Mouse (Mus musculus): ENCODE measurements around the gene Naa60.

The Naa60 gene

GRCm38 (mm10) chr16:3859254-3859653, 12.9 kb upstream of the Naa60 start:
- no peak for TF ChIP-seq GATA4 (IDR thresholded peaks at IDR 0.05; ENCODE audit: insufficient replicate concordance, low read length)

- TF ChIP-seq GATA4 (IDR thresholded peaks at IDR 0.05; ENCODE audit: insufficient replicate concordance, low read length) = no peak
These were observed 360 bp upstream of the Naa60 start for GRCm38 (mm10) chr16:3871815-3872214.

DNA sequence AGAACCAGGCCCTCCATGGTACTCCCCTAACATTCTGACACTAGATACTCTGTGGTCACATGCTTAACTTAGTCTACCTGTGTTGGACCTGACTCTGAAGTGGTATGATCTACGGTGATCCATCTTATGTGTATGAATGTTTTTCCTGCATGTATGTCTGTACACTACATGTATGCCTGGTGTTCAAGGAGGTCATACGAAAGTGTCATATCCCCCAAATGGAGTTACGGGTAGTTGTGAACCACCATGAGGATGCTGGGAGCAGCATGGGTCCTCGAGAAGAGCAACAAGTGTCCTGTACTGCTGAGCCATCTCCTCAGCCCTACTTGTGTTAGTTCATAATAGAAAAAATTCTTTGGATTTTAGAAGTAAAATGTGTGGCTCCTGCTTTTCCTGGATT, 4.2 kb downstream of the Naa60 start:
- no peak for TF ChIP-seq GATA4 (IDR thresholded peaks at IDR 0.05; ENCODE audit: insufficient replicate concordance, low read length)

DNA sequence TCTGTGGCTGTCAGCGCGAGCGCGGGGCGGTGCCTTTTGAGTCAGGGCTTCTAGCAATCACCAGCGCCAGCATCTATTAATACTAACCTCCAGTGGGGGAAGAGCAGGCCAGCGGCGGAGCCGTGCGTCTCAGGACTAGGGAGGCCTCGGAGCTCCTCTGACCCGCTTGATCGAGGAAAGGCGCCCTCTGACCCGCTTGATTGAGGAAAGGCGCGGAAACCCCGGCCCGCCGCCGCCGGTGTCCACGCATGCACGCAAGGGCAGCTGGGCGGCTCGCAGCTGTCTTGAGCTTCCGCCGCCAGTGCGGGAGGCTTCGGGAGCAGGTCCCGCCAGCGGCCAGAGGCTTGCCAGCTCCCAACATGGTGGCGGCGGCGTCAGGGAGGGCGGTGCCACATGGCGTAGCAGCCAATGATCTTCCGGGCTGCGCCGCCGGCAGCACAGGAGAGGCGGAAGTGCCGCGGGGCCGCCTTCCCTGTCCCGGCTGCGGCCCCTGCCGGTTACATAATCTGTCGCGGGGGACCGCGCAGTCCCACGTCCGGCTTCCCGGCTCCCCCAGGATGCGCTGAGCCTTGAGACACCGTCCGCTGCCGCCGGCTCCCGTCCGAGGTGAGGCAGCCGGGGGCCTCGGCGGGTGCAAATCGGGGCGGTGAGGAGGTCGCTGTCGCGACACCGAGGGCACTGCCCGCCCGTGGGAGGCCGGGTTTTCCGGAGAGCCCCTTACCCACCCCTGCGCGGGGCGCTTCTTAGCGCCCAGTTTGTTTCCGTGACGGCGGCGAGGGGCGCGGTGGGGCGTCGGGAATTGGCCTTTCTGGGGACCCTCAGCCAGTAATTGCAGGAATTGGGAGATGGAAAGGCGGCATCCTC, 12.3 kb downstream of the Naa60 start, which contains the start of the genes Zfp597 and Gm20695:
Gene Zfp597, minus strand, starts transcription at position 361 of the 864 bp plus-strand sequence.
Gene Gm20695, plus strand, starts transcription at position 448 of the 864 bp plus-strand sequence.
- TF ChIP-seq GATA4 (IDR thresholded peaks at IDR 0.05; ENCODE audit: insufficient replicate concordance, low read length) = peak; percentile 65; the same call in 1 of the 2 replicates

DNA sequence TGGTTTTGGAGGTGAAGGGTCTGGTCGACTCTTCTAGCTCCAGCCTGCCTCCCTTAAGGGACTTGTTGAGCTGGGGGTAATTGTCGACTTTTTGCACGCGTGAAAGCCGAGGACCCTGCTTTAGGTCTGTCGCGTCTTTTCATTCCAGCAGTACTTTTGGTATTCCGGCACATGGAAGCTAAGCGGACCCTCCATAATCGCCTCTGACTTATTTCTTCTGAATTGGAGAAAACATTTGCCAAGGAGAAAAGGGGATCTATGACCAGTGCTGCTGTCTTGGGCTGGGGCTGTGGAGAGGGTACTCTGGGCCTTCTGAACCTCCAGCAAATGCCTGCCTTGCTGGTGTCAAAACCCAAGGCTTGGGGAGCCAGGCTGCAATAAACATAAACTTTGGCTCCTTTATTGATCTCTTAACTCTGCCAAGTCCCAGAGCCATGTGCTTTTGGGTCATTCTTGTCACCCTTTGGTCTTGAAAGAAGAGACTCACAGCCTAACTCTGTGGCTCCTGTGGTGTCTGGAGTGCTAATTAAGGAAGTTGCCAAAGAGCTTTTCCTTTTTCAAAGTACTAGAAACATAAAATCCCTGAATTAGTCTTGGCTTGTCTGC, 13.0 kb downstream of the Naa60 start:
- no peak for TF ChIP-seq GATA4 (IDR thresholded peaks at IDR 0.05; ENCODE audit: insufficient replicate concordance, low read length)

DNA sequence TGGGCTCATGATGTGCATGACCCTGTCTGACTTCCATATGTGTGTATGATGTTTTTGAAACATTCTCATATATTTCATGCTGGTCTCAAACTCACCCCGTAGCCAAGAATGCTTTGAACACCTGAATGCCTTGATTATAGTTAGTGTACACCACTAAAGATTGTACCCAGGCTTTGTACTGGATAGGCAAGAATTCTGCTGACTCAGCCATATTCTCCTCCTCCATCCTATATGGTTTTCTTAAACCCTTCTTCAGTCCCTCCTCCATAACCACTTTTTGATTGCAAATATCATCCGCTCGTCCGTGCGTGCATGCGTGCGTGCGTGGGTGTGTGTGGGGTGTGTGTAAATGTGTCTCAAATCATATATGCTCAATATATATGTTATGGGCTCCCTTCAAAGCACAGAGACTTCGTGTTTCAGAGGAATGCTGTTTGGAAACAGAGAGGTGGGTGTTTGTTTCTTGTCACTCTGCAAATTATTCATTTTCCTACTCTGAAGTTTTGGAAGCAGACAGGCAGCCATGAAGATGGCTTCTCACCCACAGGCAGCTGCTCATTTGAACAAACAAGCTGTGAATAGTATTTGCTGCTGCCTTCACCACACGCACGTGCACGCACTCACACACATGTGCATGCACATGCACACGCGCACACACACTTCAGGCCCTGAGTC, 19.6 kb downstream of the Naa60 start:
- no peak for TF ChIP-seq GATA4 (IDR thresholded peaks at IDR 0.05; ENCODE audit: insufficient replicate concordance, low read length)

- TF ChIP-seq GATA4 (IDR thresholded peaks at IDR 0.05; ENCODE audit: insufficient replicate concordance, low read length) = no peak
These were observed 21.6 kb downstream of the Naa60 start for GRCm38 (mm10) chr16:3893739-3894138.

- TF ChIP-seq GATA4 (IDR thresholded peaks at IDR 0.05; ENCODE audit: insufficient replicate concordance, low read length) = peak; percentile 61; the same call in 1 of the 2 replicates
These were observed 23.1 kb downstream of the Naa60 start for GRCm38 (mm10) chr16:3895173-3895792.

- no peak for TF ChIP-seq GATA4 (IDR thresholded peaks at IDR 0.05; ENCODE audit: insufficient replicate concordance, low read length)
These were observed 23.9 kb downstream of the Naa60 start for GRCm38 (mm10) chr16:3896046-3896445.

- no peak for TF ChIP-seq GATA4 (IDR thresholded peaks at IDR 0.05; ENCODE audit: insufficient replicate concordance, low read length)
These were observed 24.4 kb downstream of the Naa60 start for GRCm38 (mm10) chr16:3896553-3896952.

GRCm38 (mm10) chr16:3907471-3907870, 35.3 kb downstream of the Naa60 start:
- TF ChIP-seq GATA4 (IDR thresholded peaks at IDR 0.05; ENCODE audit: insufficient replicate concordance, low read length) = no peak

GRCm38 (mm10) chr16:3908537-3909111, 36.4 kb downstream of the Naa60 start, which contains the start of the genes 1700037C18Rik and Cluap1:
Gene 1700037C18Rik (minus strand): TSS chr16:3908689.
Gene Cluap1 (plus strand): TSS chr16:3908801.
- TF ChIP-seq GATA4 (IDR thresholded peaks at IDR 0.05; ENCODE audit: insufficient replicate concordance, low read length) = no peak

- no peak for TF ChIP-seq GATA4 (IDR thresholded peaks at IDR 0.05; ENCODE audit: insufficient replicate concordance, low read length)
These were observed 36.9 kb downstream of the Naa60 start for GRCm38 (mm10) chr16:3909118-3909517.

DNA sequence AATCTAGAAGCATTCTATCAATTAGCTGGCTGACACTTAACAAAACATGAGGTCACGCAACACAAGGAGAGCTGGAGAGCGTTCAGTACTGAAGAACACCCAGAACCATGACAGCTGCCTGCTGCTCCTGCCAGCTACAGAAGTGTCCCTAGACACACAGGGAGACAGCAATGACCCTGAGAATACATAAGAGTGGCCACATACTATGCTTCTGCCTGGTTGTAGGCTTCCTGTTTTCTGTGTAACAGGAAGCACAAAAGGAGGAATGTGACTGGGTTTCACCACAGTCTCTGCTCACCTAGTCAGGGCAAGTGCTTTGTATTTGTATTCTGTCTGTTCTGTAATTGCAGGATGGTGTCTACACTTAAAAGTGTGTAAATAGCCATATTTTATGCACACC, 48.6 kb downstream of the Naa60 start:
- TF ChIP-seq GATA4 (IDR thresholded peaks at IDR 0.05; ENCODE audit: insufficient replicate concordance, low read length) = no peak

- TF ChIP-seq GATA4 (IDR thresholded peaks at IDR 0.05; ENCODE audit: insufficient replicate concordance, low read length) = no peak
These were observed 51.3 kb downstream of the Naa60 start for GRCm38 (mm10) chr16:3923515-3923914.

Measured in liver, adult (tissue).